ENCODE assay signal across 10 mouse cellular contexts in genomic region chr5:48890216-48890615, GRCm38 (mm10).
A peak's percentile ranks its signal among the peaks of the same experiment; 100 is the strongest.
DNase-seq lines count a peak whose midpoint lies in the region; ATAC-seq and TF ChIP-seq lines count a peak whose summit lies in the region.
"Had no signal": no experiment of that assay in that cellular context is flagged by ENCODE, and none has a peak within 500 bp of the region (broad histone marks: within the 10 kb centered on the region; RNA-seq: fewer than 3 reads in every experiment).

No protein-coding gene starts in this region.

- no peaks in the 10 kb centered on the region for H3K36me3 ChIP-seq in forebrain, embryonic 12.5 days (replicated peaks)
- no peaks in the 10 kb centered on the region for H3K36me3 ChIP-seq in intestine, embryonic 15.5 days
- no peaks in the 10 kb centered on the region for H3K36me3 ChIP-seq in neural tube, embryonic 13.5 days
- H3K36me3 ChIP-seq: liver, embryonic 15.5 days had no signal

- no peak overlapping the region for H3K27ac ChIP-seq in layer of hippocampus, adult 2 months
- H3K27ac ChIP-seq in forebrain, embryonic 12.5 days = no peak overlapping the region
- no peak overlapping the region for H3K27ac ChIP-seq in intestine, embryonic 15.5 days
- H3K27ac ChIP-seq in neural tube, embryonic 13.5 days (replicated peaks) = no peak overlapping the region
- H3K27ac ChIP-seq: liver, embryonic 15.5 days had no signal

- WGBS in forebrain, embryonic 12.5 days = 67% methylated on average over 8 of the region's 8 CpGs
- WGBS in intestine, embryonic 15.5 days = 49% methylated on average over 8 of the region's 8 CpGs
- WGBS in neural tube, embryonic 13.5 days = 71% methylated on average over 8 of the region's 8 CpGs

- peak overlapping the region; percentile 49 for H3K4me3 ChIP-seq in layer of hippocampus, adult 2 months
- peak overlapping the region; percentile 37 for H3K4me3 ChIP-seq in forebrain, embryonic 12.5 days (replicated peaks)
- H3K4me3 ChIP-seq in intestine, embryonic 15.5 days (replicated peaks) = peak overlapping the region; percentile 20
- peak overlapping the region; percentile 36 for H3K4me3 ChIP-seq in neural tube, embryonic 13.5 days
- H3K4me3 ChIP-seq: liver, embryonic 15.5 days had no signal

- ATAC-seq in forebrain, embryonic 12.5 days (ENCODE audit: low FRiP score) = no peak
- ATAC-seq in intestine, embryonic 15.5 days = no peak
- ATAC-seq in neural tube, embryonic 13.5 days (ENCODE audit: low read depth) = no peak

- no peak for DNase-seq in layer of hippocampus, adult 2 months (ENCODE audit: low spot score in 2 of 2)
- no peak for DNase-seq in layer of hippocampus, postnatal 25 days (ENCODE audit: extremely low spot score in 1 of 2, low spot score in 1 of 2)
- no peak for DNase-seq in ovary, postnatal 14 days (ENCODE audit: low spot score)
- no peak for DNase-seq in Muller cell, postnatal 12 days (ENCODE audit: inconsistent ontology term)
- DNase-seq in gastrocnemius, adult 18-20 months (ENCODE audit: low spot score) = no peak
- DNase-seq: thymus, adult 18-20 months had no signal

- H3K9ac ChIP-seq in forebrain, embryonic 12.5 days = no peak overlapping the region
- H3K9ac ChIP-seq in intestine, embryonic 15.5 days = no peak overlapping the region
- H3K9ac ChIP-seq in neural tube, embryonic 13.5 days = no peak overlapping the region
- H3K9ac ChIP-seq: liver, embryonic 15.5 days had no signal

- no peaks in the 10 kb centered on the region for H3K27me3 ChIP-seq in forebrain, embryonic 12.5 days
- no peaks in the 10 kb centered on the region for H3K27me3 ChIP-seq in intestine, embryonic 15.5 days (replicated peaks)
- H3K27me3 ChIP-seq in neural tube, embryonic 13.5 days = no peaks in the 10 kb centered on the region
- H3K27me3 ChIP-seq: liver, embryonic 15.5 days had no signal

- no peak for TF ChIP-seq CTCF in layer of hippocampus, adult 2 months (conservative IDR thresholded peaks at IDR 0.05)

- H3K4me2 ChIP-seq in forebrain, embryonic 12.5 days = peak overlapping the region; percentile 66
- H3K4me2 ChIP-seq in intestine, embryonic 15.5 days (replicated peaks) = peak overlapping the region; percentile 60
- H3K4me2 ChIP-seq in neural tube, embryonic 13.5 days = peak overlapping the region; percentile 62
- H3K4me2 ChIP-seq: liver, embryonic 15.5 days had no signal

- peaks cover 11% of the 10 kb centered on the region; the same call in 1 of the 2 replicates for H3K4me1 ChIP-seq in forebrain, embryonic 12.5 days
- H3K4me1 ChIP-seq in intestine, embryonic 15.5 days (replicated peaks) = no peaks in the 10 kb centered on the region
- H3K4me1 ChIP-seq in neural tube, embryonic 13.5 days (replicated peaks) = 0 out of 2 replicates have a peak, but pooled peaks cover 8% of the 10 kb centered on the region
- H3K4me1 ChIP-seq: liver, embryonic 15.5 days had no signal

- H3K9me3 ChIP-seq in forebrain, embryonic 12.5 days = no peaks in the 10 kb centered on the region
- H3K9me3 ChIP-seq in intestine, embryonic 15.5 days = no peaks in the 10 kb centered on the region
- no peaks in the 10 kb centered on the region for H3K9me3 ChIP-seq in neural tube, embryonic 13.5 days
- H3K9me3 ChIP-seq: liver, embryonic 15.5 days had no signal
